Mouse (Mus musculus): ENCODE results near the gene Fmnl2. TPM values are rescaled to one million over a fixed set of nuclear protein-coding genes. Genes with fewer than 3 reads are reported as not detected.

The Fmnl2 gene
- polyA plus RNA-seq, 1 experiment: not detected

- no peaks in the 10 kb centered on the region for H3K27me3 ChIP-seq (replicated peaks)
- TF ChIP-seq FLI1 (IDR thresholded peaks at IDR 0.05; ENCODE audit: low read length) (no peak), GATA1 (IDR thresholded peaks at IDR 0.05; ENCODE audit: borderline replicate concordance, low read length) (no peak)
- H3K36me3 ChIP-seq (replicated peaks; ENCODE audit: low read length): no peaks in the 10 kb centered on the region
- H3K4me3 ChIP-seq (replicated peaks): no peak overlapping the region
- peaks cover under 1% of the 10 kb centered on the region; the same call in 1 of the 2 replicates for H3K4me1 ChIP-seq
- H3K9me3 ChIP-seq: peaks cover 9% of the 10 kb centered on the region; the same call in 1 of the 2 replicates
Observed at GRCm38 (mm10) chr2:52946524-52947186, 89.0 kb downstream of the Fmnl2 start.

- TF ChIP-seq GATA1 (IDR thresholded peaks at IDR 0.05; ENCODE audit: borderline replicate concordance, low read length) (no peak), FLI1 (IDR thresholded peaks at IDR 0.05; ENCODE audit: low read length) (no peak)
- Histone ChIP-seq H3K9me3 (peaks cover 9% of the 10 kb centered on the region; the same call in 1 of the 2 replicates), H3K4me3 (replicated peaks) (no peak overlapping the region), H3K4me1 (peaks cover 7% of the 10 kb centered on the region; the same call in 1 of the 2 replicates), H3K36me3 (replicated peaks; ENCODE audit: low read length) (no peaks in the 10 kb centered on the region), H3K27me3 (replicated peaks) (no peaks in the 10 kb centered on the region)
Observed at GRCm38 (mm10) chr2:52948406-52948805, 90.7 kb downstream of the Fmnl2 start.

- Histone ChIP-seq H3K9me3 (peaks cover 15% of the 10 kb centered on the region; the same call in 1 of the 2 replicates), H3K4me3 (replicated peaks) (no peak overlapping the region), H3K4me1 (peaks cover 7% of the 10 kb centered on the region; the same call in 1 of the 2 replicates), H3K36me3 (replicated peaks; ENCODE audit: low read length) (no peaks in the 10 kb centered on the region), H3K27me3 (replicated peaks) (no peaks in the 10 kb centered on the region)
- no peak for TF ChIP-seq FLI1 (IDR thresholded peaks at IDR 0.05; ENCODE audit: low read length)
- TF ChIP-seq GATA1 (IDR thresholded peaks at IDR 0.05; ENCODE audit: borderline replicate concordance, low read length): no peak
Observed at GRCm38 (mm10) chr2:52949556-52949955, 91.9 kb downstream of the Fmnl2 start.

- Histone ChIP-seq H3K36me3 (replicated peaks; ENCODE audit: low read length) (no peaks in the 10 kb centered on the region), H3K4me1 (peaks cover 10% of the 10 kb centered on the region; the same call in 1 of the 2 replicates), H3K4me3 (replicated peaks) (peak overlapping the region; percentile 44), H3K27me3 (replicated peaks) (no peaks in the 10 kb centered on the region), H3K9me3 (peaks cover 21% of the 10 kb centered on the region; the same call in 1 of the 2 replicates)
- TF ChIP-seq FLI1 (IDR thresholded peaks at IDR 0.05; ENCODE audit: low read length) (no peak), GATA1 (IDR thresholded peaks at IDR 0.05; ENCODE audit: borderline replicate concordance, low read length) (no peak)
Observed at GRCm38 (mm10) chr2:52950226-52950625, 92.6 kb downstream of the Fmnl2 start.

GRCm38 (mm10) chr2:52952202-52952730, 94.6 kb downstream of the Fmnl2 start:
- H3K4me1 ChIP-seq: peaks cover 11% of the 10 kb centered on the region; the same call in 1 of the 2 replicates
- TF ChIP-seq FLI1 (IDR thresholded peaks at IDR 0.05; ENCODE audit: low read length): no peak
- TF ChIP-seq GATA1 (IDR thresholded peaks at IDR 0.05; ENCODE audit: borderline replicate concordance, low read length): no peak
- H3K9me3 ChIP-seq: peaks cover 26% of the 10 kb centered on the region; the same call in 1 of the 2 replicates

GRCm38 (mm10) chr2:52955090-52955489, 97.4 kb downstream of the Fmnl2 start:
- peaks cover 17% of the 10 kb centered on the region; the same call in 1 of the 2 replicates for H3K9me3 ChIP-seq
- H3K4me1 ChIP-seq: peaks cover 16% of the 10 kb centered on the region; the same call in 1 of the 2 replicates
- peak overlapping the region; percentile 59 for H3K4me3 ChIP-seq (replicated peaks)
- H3K36me3 ChIP-seq (replicated peaks; ENCODE audit: low read length): no peaks in the 10 kb centered on the region
- peaks cover 8% of the 10 kb centered on the region for H3K27me3 ChIP-seq (replicated peaks)
- no peak for TF ChIP-seq FLI1 (IDR thresholded peaks at IDR 0.05; ENCODE audit: low read length)
- TF ChIP-seq GATA1 (IDR thresholded peaks at IDR 0.05; ENCODE audit: borderline replicate concordance, low read length): no peak

More at GRCm38 (mm10) chr2:52952202-52952730, 94.6 kb downstream of the Fmnl2 start:
- no peak overlapping the region for H3K4me3 ChIP-seq (replicated peaks)
- no peaks in the 10 kb centered on the region for H3K36me3 ChIP-seq (replicated peaks; ENCODE audit: low read length)
- H3K27me3 ChIP-seq (replicated peaks): no peaks in the 10 kb centered on the region

- peaks cover 17% of the 10 kb centered on the region; the same call in 1 of the 2 replicates for H3K9me3 ChIP-seq
- H3K4me3 ChIP-seq (replicated peaks): no peak overlapping the region
- TF ChIP-seq GATA1 (IDR thresholded peaks at IDR 0.05; ENCODE audit: borderline replicate concordance, low read length) (no peak), FLI1 (IDR thresholded peaks at IDR 0.05; ENCODE audit: low read length) (no peak)
- peaks cover 16% of the 10 kb centered on the region; the same call in 1 of the 2 replicates for H3K4me1 ChIP-seq
- H3K27me3 ChIP-seq (replicated peaks): peaks cover 8% of the 10 kb centered on the region
- no peaks in the 10 kb centered on the region for H3K36me3 ChIP-seq (replicated peaks; ENCODE audit: low read length)
Observed at GRCm38 (mm10) chr2:52955831-52956230, 98.2 kb downstream of the Fmnl2 start.

- no peak for TF ChIP-seq GATA1 (IDR thresholded peaks at IDR 0.05; ENCODE audit: borderline replicate concordance, low read length)
- TF ChIP-seq FLI1 (IDR thresholded peaks at IDR 0.05; ENCODE audit: low read length): no peak
Observed at GRCm38 (mm10) chr2:52957771-52958534, 100.3 kb downstream of the Fmnl2 start.

GRCm38 (mm10) chr2:52958535-52959290, 101.1 kb downstream of the Fmnl2 start:
- H3K4me3 ChIP-seq (replicated peaks): peak overlapping the region; percentile 11
- H3K4me1 ChIP-seq: peaks cover 8% of the 10 kb centered on the region; the same call in 1 of the 2 replicates
- H3K36me3 ChIP-seq (replicated peaks; ENCODE audit: low read length): no peaks in the 10 kb centered on the region
- H3K9me3 ChIP-seq: peaks cover 17% of the 10 kb centered on the region; the same call in 1 of the 2 replicates
- no peak for TF ChIP-seq FLI1 (IDR thresholded peaks at IDR 0.05; ENCODE audit: low read length)
- TF ChIP-seq GATA1 (IDR thresholded peaks at IDR 0.05; ENCODE audit: borderline replicate concordance, low read length): no peak
- H3K27me3 ChIP-seq (replicated peaks): peaks cover 9% of the 10 kb centered on the region

More at GRCm38 (mm10) chr2:52957771-52958534, 100.3 kb downstream of the Fmnl2 start:
- peaks cover 8% of the 10 kb centered on the region for H3K27me3 ChIP-seq (replicated peaks)
- no peaks in the 10 kb centered on the region for H3K36me3 ChIP-seq (replicated peaks; ENCODE audit: low read length)
- H3K9me3 ChIP-seq: peaks cover 17% of the 10 kb centered on the region; the same call in 1 of the 2 replicates
- no peak overlapping the region for H3K4me3 ChIP-seq (replicated peaks)
- peaks cover 8% of the 10 kb centered on the region; the same call in 1 of the 2 replicates for H3K4me1 ChIP-seq
